ENCODE assay signal across 10 mouse cellular contexts in the genomic region with DNA sequence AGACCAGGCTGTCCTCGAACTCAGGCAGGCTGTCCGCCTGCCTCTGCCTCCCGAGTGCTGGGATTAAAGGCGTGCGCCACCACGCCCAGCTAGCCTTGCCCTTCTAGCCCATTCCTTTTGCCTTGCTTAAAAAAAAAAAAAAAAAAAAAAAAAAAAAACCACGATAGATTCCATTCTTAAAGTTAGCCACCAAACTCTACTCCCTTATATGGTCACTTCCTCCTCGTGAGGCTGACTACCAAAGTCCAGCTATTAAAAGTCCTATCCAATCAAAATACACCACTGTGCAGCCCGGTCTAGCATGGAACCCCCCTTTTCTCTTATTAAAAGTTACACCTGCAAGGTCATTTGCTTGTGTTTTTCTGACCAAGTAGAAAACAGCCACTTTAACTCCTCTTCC. TPM values are rescaled to one million over a fixed set of nuclear protein-coding genes. Genes with fewer than 3 reads are reported as not detected.
A peak's percentile ranks its signal among the peaks of the same experiment; 100 is the strongest.
DNase-seq lines count a peak whose midpoint lies in the region; ATAC-seq and TF ChIP-seq lines count a peak whose summit lies in the region.
"Had no signal": no experiment of that assay in that cellular context is flagged by ENCODE, and none has a peak within 500 bp of the region (broad histone marks: within the 10 kb centered on the region; RNA-seq: fewer than 3 reads in every experiment).

No protein-coding gene starts in this region.

- H3K4me2 ChIP-seq in hindbrain, embryonic 16.5 days (ENCODE audit: low read length), result peak overlapping the region; percentile 83

- WGBS in hindbrain, embryonic 16.5 days, result 86% methylated on average over 9 of the region's 9 CpGs
- WGBS in macrophage (ENCODE audit: missing documents), result 52% methylated on average over 2 of the region's 9 CpGs

- H3K9me3 ChIP-seq in hindbrain, embryonic 16.5 days (ENCODE audit: control insufficient read depth, low read length), result no peaks in the 10 kb centered on the region

- no peak overlapping the region for H3K4me3 ChIP-seq in gastrocnemius, adult 2 months
- no peak overlapping the region; the same call in 1 of the 2 replicates for H3K4me3 ChIP-seq in hindbrain, embryonic 16.5 days (ENCODE audit: low read length)
- peak overlapping the region; percentile 55; the same call in 1 of the 2 replicates for H3K4me3 ChIP-seq in macrophage (ENCODE audit: inconsistent target)

- peak overlapping the region; percentile 95 for H3K27ac ChIP-seq in gastrocnemius, adult 2 months
- no peak overlapping the region for H3K27ac ChIP-seq in hindbrain, embryonic 16.5 days (ENCODE audit: low read depth, low read length)
- peak overlapping the region; percentile 71; the same call in 1 of the 2 replicates for H3K27ac ChIP-seq in macrophage

- peaks cover 10% of the 10 kb centered on the region for H3K36me3 ChIP-seq in hindbrain, embryonic 16.5 days (ENCODE audit: control insufficient read depth, insufficient read depth, low read length)
- H3K36me3 ChIP-seq in macrophage (ENCODE audit: inconsistent target), result peaks cover 3% of the 10 kb centered on the region; the same call in 1 of the 2 replicates

- DNase-seq in gastrocnemius, adult 2 months, result no peak
- no peak for DNase-seq in gastrocnemius, postnatal 4 days (ENCODE audit: low spot score in 2 of 2)
- DNase-seq in R1 (ENCODE audit: low read depth, low spot score), result peak; percentile 79
- DNase-seq in cerebellum, postnatal 14 days, result no peak
- DNase-seq in right cerebral cortex, adult 2 months (ENCODE audit: low spot score in 2 of 2), result no peak
- no peak for DNase-seq in lung, postnatal 36 days
- DNase-seq: cerebellum, postnatal 36 days had no signal

- no peaks in the 10 kb centered on the region for H3K27me3 ChIP-seq in hindbrain, embryonic 16.5 days (replicated peaks; ENCODE audit: control insufficient read depth, insufficient read depth, low read length)

- H3K79me2 ChIP-seq in macrophage (ENCODE audit: inconsistent target), result peaks cover 14% of the 10 kb centered on the region

- intact Hi-C loops in gastrocnemius, adult 2 months (cut with DNase I), result loop anchor here (10.0 kb wide), 1 partner anchor 341 kb away; no protein-coding TSS in a partner anchor

- H3K4me1 ChIP-seq in hindbrain, embryonic 16.5 days (ENCODE audit: control insufficient read depth, insufficient read depth, low read depth, low read length), result peaks cover 16% of the 10 kb centered on the region

- TF ChIP-seq CTCF in gastrocnemius, adult 2 months (IDR thresholded peaks at IDR 0.05), result no peak

- H3K9ac ChIP-seq in hindbrain, embryonic 16.5 days (ENCODE audit: low read depth, low read length), result no peak overlapping the region

- ATAC-seq in hindbrain, embryonic 16.5 days, result no peak

RNA-seq across cellular contexts. Expression of a gene that starts 1.5 kb away (rescaled TPM):
- 100 to 1,000 TPM; 359 to 473 TPM for total RNA-seq in gastrocnemius, adult 2 months (2021)
- 100 to 1,000 TPM; 786 to 791 TPM for total RNA-seq in gastrocnemius, postnatal 4 days (2021)
- polyA plus RNA-seq in hindbrain, embryonic 16.5 days (2015; fragmentation: Nextera tagmentation; extraction: Ambion mirVana), result 271 and 282 TPM in 2 replicates
- 100 to 1,000 TPM in 1 of 26 experiments, 10 to 100 TPM in 25; 14.4 to 260 (median 48.0) TPM for total RNA-seq in macrophage (2018; cell fraction: chromatin; rRNA removed)
- total RNA-seq in macrophage (2018; cell fraction: cytosol; rRNA removed), result 1,000 to 10,000 TPM in 13 of 26 experiments, 100 to 1,000 TPM in 13; 660 to 2,697 (median 1,140) TPM
- 100 to 1,000 TPM; 101 to 521 (median 220) TPM for total RNA-seq in macrophage (2018; cell fraction: nucleus; rRNA removed)
- 350 to 1,718 TPM (median 1,499 TPM) in 3 replicates for polyA plus RNA-seq in macrophage (2018)

RNA-seq across cellular contexts. Expression of a gene that starts 17.6 kb away (rescaled TPM):
- 1 to 10 TPM; 9.3 to 9.8 TPM for total RNA-seq in gastrocnemius, adult 2 months (2021)
- 10 to 100 TPM; 13.4 to 14.6 TPM for total RNA-seq in gastrocnemius, postnatal 4 days (2021)
- polyA plus RNA-seq in hindbrain, embryonic 16.5 days (2015; fragmentation: Nextera tagmentation; extraction: Ambion mirVana), result 11.1 and 22.2 TPM in 2 replicates
- total RNA-seq in macrophage (2018; cell fraction: chromatin; rRNA removed), result 10 to 100 TPM in 19 of 26 experiments, 1 to 10 TPM in 7; 5.2 to 29.8 (median 13.5) TPM
- 1 to 10 TPM; 5.2 to 9.4 (median 7.7) TPM for total RNA-seq in macrophage (2018; cell fraction: cytosol; rRNA removed)
- 10 to 100 TPM in 19 of 26 experiments, 1 to 10 TPM in 7; 5.2 to 27.0 (median 13.7) TPM for total RNA-seq in macrophage (2018; cell fraction: nucleus; rRNA removed)
- polyA plus RNA-seq in macrophage (2018), result 5.9 to 8.4 TPM (median 6.4 TPM) in 3 replicates

RNA-seq across cellular contexts. Expression of a gene that starts 30.0 kb away (rescaled TPM):
- total RNA-seq in gastrocnemius, adult 2 months (2021), result 10 to 100 TPM; 10.5 to 14.8 TPM
- total RNA-seq in gastrocnemius, postnatal 4 days (2021), result 10 to 100 TPM; 32.3 to 42.7 TPM
- polyA plus RNA-seq in hindbrain, embryonic 16.5 days (2015; fragmentation: Nextera tagmentation; extraction: Ambion mirVana), result 2.2 and 3.5 TPM in 2 replicates
- total RNA-seq in macrophage (2018; cell fraction: chromatin; rRNA removed), result 1 to 10 TPM in 3 of 26 experiments, under 1 TPM in 11, not detected in 12; 0.05 to 4.5 (median 0.12) TPM
- total RNA-seq in macrophage (2018; cell fraction: cytosol; rRNA removed), result under 1 TPM in 2 of 26 experiments, not detected in 24; under 0.01 to 0.10 TPM
- 1 to 10 TPM in 1 of 26 experiments, under 1 TPM in 6, not detected in 19; 0.04 to 1.1 (median 0.08) TPM for total RNA-seq in macrophage (2018; cell fraction: nucleus; rRNA removed)
- not detected in 3 replicates for polyA plus RNA-seq in macrophage (2018)

RNA-seq across cellular contexts. Expression of a gene that starts 34.0 kb away (rescaled TPM):
- not detected for total RNA-seq in gastrocnemius, adult 2 months (2021)
- total RNA-seq in gastrocnemius, postnatal 4 days (2021), result not detected
- polyA plus RNA-seq in hindbrain, embryonic 16.5 days (2015; fragmentation: Nextera tagmentation; extraction: Ambion mirVana), result not detected in 2 replicates
- total RNA-seq in macrophage (2018; cell fraction: chromatin; rRNA removed), result not detected
- not detected for total RNA-seq in macrophage (2018; cell fraction: cytosol; rRNA removed)
- not detected for total RNA-seq in macrophage (2018; cell fraction: nucleus; rRNA removed)
- polyA plus RNA-seq in macrophage (2018), result not detected in 3 replicates
- polyA plus RNA-seq: spleen, adult 2 months had no signal
